ENCODE assay signal across 10 mouse cellular contexts in the genomic region with DNA sequence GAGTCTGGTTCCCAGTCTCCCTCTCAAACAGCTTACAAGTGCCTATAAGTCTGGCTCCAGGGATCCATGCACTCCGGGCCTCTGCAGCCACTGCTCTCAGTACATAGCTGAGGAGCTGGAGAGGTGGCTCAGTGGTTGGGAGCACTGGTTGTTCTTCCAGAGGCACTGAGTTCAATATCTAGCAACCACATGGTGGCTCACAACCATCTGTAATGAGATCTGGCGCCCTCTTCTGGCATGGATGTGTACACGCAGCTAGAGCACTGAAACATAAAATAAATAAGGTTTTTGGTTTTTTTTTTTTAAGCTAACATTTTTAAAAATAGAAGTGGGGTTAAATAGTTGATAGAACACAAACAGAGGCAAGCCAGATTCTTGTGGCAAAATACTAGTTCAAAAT.
DNase-seq lines count a peak whose midpoint lies in the region; ATAC-seq and TF ChIP-seq lines count a peak whose summit lies in the region.
"Had no signal": no experiment of that assay in that cellular context is flagged by ENCODE, and none has a peak within 500 bp of the region (broad histone marks: within the 10 kb centered on the region; RNA-seq: fewer than 3 reads in every experiment).

No protein-coding gene starts in this region.

- intact Hi-C loops in gastrocnemius, adult 2 months (cut with DNase I): loop anchor here (10.0 kb wide), 1 partner anchor 189 kb away; no protein-coding TSS in a partner anchor

- no peaks in the 10 kb centered on the region for H3K27me3 ChIP-seq in liver, postnatal 0 days (ENCODE audit: insufficient read depth, low read length)
- H3K27me3 ChIP-seq in heart, embryonic 11.5 days (ENCODE audit: control insufficient read depth, insufficient read depth, low read length): no peaks in the 10 kb centered on the region
- H3K27me3 ChIP-seq: embryonic facial prominence, embryonic 12.5 days; liver, embryonic 15.5 days had no signal

- no peak overlapping the region for H3K9ac ChIP-seq in liver, postnatal 0 days (replicated peaks)
- no peak overlapping the region for H3K9ac ChIP-seq in heart, embryonic 11.5 days (ENCODE audit: low read depth, low read length)
- H3K9ac ChIP-seq: embryonic facial prominence, embryonic 12.5 days; liver, embryonic 15.5 days had no signal

- H3K4me2 ChIP-seq in liver, postnatal 0 days (ENCODE audit: low read depth, low read length): no peak overlapping the region
- no peak overlapping the region for H3K4me2 ChIP-seq in heart, embryonic 11.5 days
- H3K4me2 ChIP-seq: embryonic facial prominence, embryonic 12.5 days; liver, embryonic 15.5 days had no signal

- no peaks in the 10 kb centered on the region for H3K9me3 ChIP-seq in liver, postnatal 0 days (ENCODE audit: low read length)
- no peaks in the 10 kb centered on the region for H3K9me3 ChIP-seq in heart, embryonic 11.5 days (replicated peaks; ENCODE audit: control insufficient read depth, low read length)
- H3K9me3 ChIP-seq: embryonic facial prominence, embryonic 12.5 days; liver, embryonic 15.5 days had no signal

- ATAC-seq in liver, postnatal 0 days: no peak
- no peak for ATAC-seq in heart, embryonic 11.5 days (replicated peaks; ENCODE audit: insufficient number of reproducible peaks, low FRiP score, low TSS enrichment)

- no peak for TF ChIP-seq EP300 in liver, postnatal 0 days (IDR thresholded peaks at IDR 0.05; ENCODE audit: low read depth)

- no peak overlapping the region for H3K27ac ChIP-seq in gastrocnemius, adult 2 months
- no peak overlapping the region for H3K27ac ChIP-seq in liver, postnatal 0 days (ENCODE audit: low read depth)
- H3K27ac ChIP-seq in heart, embryonic 11.5 days (ENCODE audit: low read depth, low read length): no peak overlapping the region
- H3K27ac ChIP-seq: embryonic facial prominence, embryonic 12.5 days; liver, embryonic 15.5 days had no signal

- WGBS in liver, postnatal 0 days (ENCODE audit: insufficient replicate concordance): 49% methylated on average over 3 of the region's 3 CpGs
- 55% methylated on average over 3 of the region's 3 CpGs for WGBS in heart, embryonic 11.5 days (ENCODE audit: insufficient replicate concordance)

- peak; percentile 81 for TF ChIP-seq CTCF in gastrocnemius, adult 2 months (IDR thresholded peaks at IDR 0.05)
- TF ChIP-seq CTCF in liver, postnatal 0 days (IDR thresholded peaks at IDR 0.05; ENCODE audit: low read depth): peak; percentile 78

- H3K4me1 ChIP-seq in liver, postnatal 0 days (ENCODE audit: insufficient read depth): no peaks in the 10 kb centered on the region; the same call in 1 of the 2 replicates
- no peaks in the 10 kb centered on the region for H3K4me1 ChIP-seq in heart, embryonic 11.5 days (ENCODE audit: control insufficient read depth, insufficient read depth, low read length)
- H3K4me1 ChIP-seq: embryonic facial prominence, embryonic 12.5 days; liver, embryonic 15.5 days had no signal

- peak; percentile 44 for DNase-seq in gastrocnemius, adult 2 months
- DNase-seq in gastrocnemius, postnatal 25 days: no peak
- DNase-seq in urinary bladder, postnatal 25 days (ENCODE audit: low spot score): peak; percentile 32
- no peak for DNase-seq in urinary bladder, postnatal 10 days (ENCODE audit: low spot score)
- DNase-seq in cerebellum, postnatal 14 days: peak; percentile 44 to 59
- DNase-seq in liver, postnatal 0 days: peak; percentile 55
- DNase-seq in thymus, postnatal 14 days: peak; percentile 51

- no peak overlapping the region for H3K4me3 ChIP-seq in gastrocnemius, adult 2 months
- H3K4me3 ChIP-seq in liver, postnatal 0 days (ENCODE audit: low read depth, low read length): no peak overlapping the region
- no peak overlapping the region for H3K4me3 ChIP-seq in heart, embryonic 11.5 days (ENCODE audit: low read depth, low read length)
- H3K4me3 ChIP-seq: embryonic facial prominence, embryonic 12.5 days; liver, embryonic 15.5 days had no signal

- peaks cover 55% of the 10 kb centered on the region for H3K36me3 ChIP-seq in liver, postnatal 0 days (replicated peaks; ENCODE audit: insufficient read depth, low read length)
- H3K36me3 ChIP-seq in heart, embryonic 11.5 days (ENCODE audit: control insufficient read depth, insufficient read depth, low read length): peaks cover 35% of the 10 kb centered on the region

Comparison
In these comparisons a context has a peak if more than half of its experiments do, and no peak if none do; other contexts are left out.
1. DNase-seq: peak in gastrocnemius, adult 2 months (single experiment), urinary bladder, postnatal 25 days (single experiment), cerebellum, postnatal 14 days (2 of 2), liver, postnatal 0 days (single experiment) and thymus, postnatal 14 days (single experiment); none in gastrocnemius, postnatal 25 days (single experiment) and urinary bladder, postnatal 10 days (single experiment).